Mouse (Mus musculus) bone marrow macrophage, adult 2 months (primary cell): Measurements from ENCODE around the gene Epb41l1. TPM values are rescaled to one million over a fixed set of nuclear protein-coding genes. Genes with fewer than 3 reads are reported as not detected.
A peak's percentile ranks its signal among the peaks of the same experiment; 100 is the strongest.

Experiments used
- H3K27ac ChIP-seq: 2 replicates; pipeline ENCODE4 v1.5.1; 2012; ENCODE audit warnings: low read depth, low read length; ENCODE audit not compliant: insufficient read depth
- H3K4me1 ChIP-seq: 2 replicates; pipeline ENCODE4 v1.6.1; 2012; ENCODE audit warnings: low read length; ENCODE audit not compliant: control insufficient read depth, insufficient read depth
- H3K4me3 ChIP-seq: 2 replicates; pipeline ENCODE4 v1.5.1; 2012; ENCODE audit warnings: mild to moderate bottlenecking, low read length, moderate library complexity; ENCODE audit not compliant: insufficient read depth
- CTCF ChIP-seq: IDR thresholded peaks from 2 replicates; pipeline ENCODE4 v1.5.1; 2012; ENCODE audit warnings: low read depth, mild to moderate bottlenecking, low read length, moderate library complexity
- POLR2A ChIP-seq: IDR thresholded peaks from 2 replicates; pipeline ENCODE4 v1.6.1; 2012; ENCODE audit warnings: mild to moderate bottlenecking, low read depth, low read length, borderline replicate concordance
- polyA plus RNA-seq: library from polyadenylated mRNA; stranded (reverse); fragments of >200 nt; gene quantifications from 2 replicates; pipeline ENCODE4 v1.2.4, GENCODE M21; 2012; ENCODE audit not compliant: missing spikeins, insufficient read depth, insufficient read length

Gene Epb41l1
- polyA plus RNA-seq, 1 experiment = 42.8 TPM

- Histone ChIP-seq H3K4me3 (no peak overlapping the region), H3K4me1 (no peaks in the 10 kb centered on the region), H3K27ac (no peak overlapping the region)
- TF ChIP-seq CTCF = no peak
- no peak for TF ChIP-seq POLR2A
Measured at GRCm38 (mm10) chr2:156491796-156492195, 71.1 kb downstream of the Epb41l1 start.

DNA sequence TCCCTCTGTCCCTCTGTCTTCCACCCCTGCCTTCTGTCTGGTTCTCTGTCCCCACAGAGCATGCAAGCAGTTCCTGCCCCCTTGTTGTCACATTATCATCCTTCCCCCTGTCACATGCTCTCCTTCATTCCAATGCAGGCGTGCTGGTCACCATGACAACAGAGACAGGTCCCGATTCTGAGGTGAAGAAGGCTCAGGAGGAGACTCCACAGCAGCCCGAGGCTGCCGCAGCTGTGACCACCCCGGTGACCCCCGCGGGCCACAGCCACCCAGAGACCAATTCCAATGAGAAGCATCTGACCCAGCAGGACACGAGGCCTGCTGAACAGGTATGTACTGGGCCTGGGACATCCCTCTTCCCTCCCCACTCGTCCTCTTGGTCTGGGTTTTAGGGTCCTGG, 73.1 kb downstream of the Epb41l1 start:
- Histone ChIP-seq H3K4me1 (no peaks in the 10 kb centered on the region), H3K27ac (no peak overlapping the region), H3K4me3 (no peak overlapping the region)
- no peak for TF ChIP-seq POLR2A
- TF ChIP-seq CTCF = no peak

DNA sequence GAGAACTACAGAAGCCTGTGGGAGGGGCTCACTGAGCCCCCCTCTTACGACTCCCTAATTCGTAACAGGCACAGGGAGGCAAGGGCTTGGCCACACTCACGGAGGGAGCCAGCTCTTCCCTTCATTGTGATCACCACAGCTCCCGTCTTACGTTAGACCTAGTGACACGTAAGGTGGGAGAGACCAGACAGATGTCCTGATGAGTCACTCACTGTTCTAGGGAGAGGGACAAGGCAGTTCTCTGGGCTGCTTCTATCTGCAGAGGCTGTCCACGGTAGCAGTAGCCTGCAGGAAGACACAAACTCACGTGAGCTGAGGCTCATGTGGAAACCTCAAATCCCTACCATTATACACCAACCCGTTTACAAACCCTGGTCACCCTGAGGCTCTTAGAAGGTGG, 73.8 kb downstream of the Epb41l1 start:
- Histone ChIP-seq H3K4me3 (no peak overlapping the region), H3K4me1 (no peaks in the 10 kb centered on the region), H3K27ac (no peak overlapping the region)
- TF ChIP-seq POLR2A = no peak
- no peak for TF ChIP-seq CTCF

- H3K4me1 ChIP-seq = no peaks in the 10 kb centered on the region
- TF ChIP-seq POLR2A = no peak
- H3K4me3 ChIP-seq = no peak overlapping the region
- no peak overlapping the region for H3K27ac ChIP-seq
Measured at GRCm38 (mm10) chr2:156494875-156495274, 74.2 kb downstream of the Epb41l1 start.

DNA sequence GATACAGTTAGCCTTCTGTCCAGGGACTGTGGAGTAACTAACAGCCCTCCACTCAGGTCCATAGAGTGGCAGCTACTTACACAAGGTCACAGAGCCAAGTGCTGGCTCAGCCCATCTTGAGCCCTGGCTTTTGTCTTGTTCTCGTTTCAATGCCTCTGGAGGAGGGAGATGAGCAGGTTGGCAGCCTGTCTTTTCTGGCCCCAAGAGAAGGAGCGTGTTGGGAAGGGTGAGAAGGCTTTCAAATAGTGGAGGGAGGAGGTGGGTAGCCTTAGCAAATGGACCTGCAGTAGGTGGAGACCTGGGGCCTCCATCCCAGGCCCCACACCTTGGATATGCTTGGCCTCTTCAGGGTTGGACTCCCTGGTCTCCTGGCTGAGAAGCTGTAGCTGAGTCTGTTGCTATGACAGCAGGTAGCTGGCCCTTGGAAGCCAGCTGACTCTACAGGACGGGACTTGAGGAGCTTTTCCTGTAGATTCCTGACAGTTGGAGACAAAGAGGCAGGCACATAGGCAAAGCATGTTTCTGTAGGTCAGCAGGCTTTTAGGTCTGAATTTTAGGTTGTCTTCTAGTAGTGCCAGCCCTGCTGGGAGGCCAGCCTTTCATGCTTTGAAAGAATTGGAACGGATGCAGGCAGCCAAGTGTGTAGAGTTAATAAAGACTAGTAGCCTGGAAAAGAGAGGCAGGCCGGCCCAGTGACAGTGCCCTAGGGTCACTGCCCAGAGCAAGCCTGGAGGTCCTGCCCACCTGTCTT, 76.3 kb downstream of the Epb41l1 start:
- no peak overlapping the region for H3K4me3 ChIP-seq
- no peaks in the 10 kb centered on the region for H3K4me1 ChIP-seq
- H3K27ac ChIP-seq = no peak overlapping the region
- TF ChIP-seq POLR2A = no peak
- no peak for TF ChIP-seq CTCF

DNA sequence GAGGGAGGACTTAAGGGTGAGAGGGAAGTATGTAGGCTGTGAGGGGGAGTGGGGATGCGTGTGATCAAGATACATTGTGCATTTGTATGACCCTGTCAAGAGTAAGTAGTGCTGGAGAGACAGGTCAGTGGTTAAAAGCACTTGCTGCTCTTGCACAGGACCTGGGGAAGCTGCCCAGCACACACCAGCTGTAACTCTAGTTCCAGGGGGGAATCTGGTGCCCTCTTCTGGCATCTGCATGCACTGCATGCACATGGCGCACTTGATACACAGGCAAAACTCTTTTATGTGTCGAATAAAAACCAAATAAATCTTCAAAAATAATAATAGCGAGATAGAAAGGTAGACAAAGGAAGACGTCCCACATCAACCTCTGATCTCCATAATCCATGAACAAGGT, 77.2 kb downstream of the Epb41l1 start:
- H3K27ac ChIP-seq = no peak overlapping the region
- no peaks in the 10 kb centered on the region for H3K4me1 ChIP-seq
- TF ChIP-seq POLR2A (no peak), CTCF (peak; percentile 69)
- H3K4me3 ChIP-seq = no peak overlapping the region

GRCm38 (mm10) chr2:156501025-156501424, 80.3 kb downstream of the Epb41l1 start:
- TF ChIP-seq POLR2A = no peak
- TF ChIP-seq CTCF = no peak
- Histone ChIP-seq H3K4me3 (no peak overlapping the region), H3K27ac (no peak overlapping the region), H3K4me1 (no peaks in the 10 kb centered on the region)

DNA sequence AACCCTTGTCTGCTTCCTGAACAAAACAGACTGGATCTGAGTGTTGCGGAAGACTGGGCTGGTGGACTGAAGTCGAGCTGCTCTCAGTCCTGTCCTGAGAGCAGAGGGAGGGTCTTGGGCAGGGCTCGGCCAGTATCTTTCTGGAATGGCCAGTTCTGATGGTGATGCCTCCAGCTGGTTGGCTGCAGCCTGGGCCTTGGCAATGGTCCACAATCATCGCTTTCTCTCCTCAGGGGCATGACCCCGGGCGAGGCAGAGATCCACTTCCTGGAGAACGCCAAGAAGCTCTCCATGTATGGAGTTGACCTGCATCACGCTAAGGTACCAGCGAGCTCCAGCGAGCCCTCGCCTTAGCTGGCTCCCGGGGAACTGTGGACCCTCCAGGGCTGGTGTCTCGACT, 84.8 kb downstream of the Epb41l1 start:
- Histone ChIP-seq H3K4me1 (no peaks in the 10 kb centered on the region), H3K27ac (no peak overlapping the region), H3K4me3 (no peak overlapping the region)
- TF ChIP-seq CTCF (no peak), POLR2A (no peak)

DNA sequence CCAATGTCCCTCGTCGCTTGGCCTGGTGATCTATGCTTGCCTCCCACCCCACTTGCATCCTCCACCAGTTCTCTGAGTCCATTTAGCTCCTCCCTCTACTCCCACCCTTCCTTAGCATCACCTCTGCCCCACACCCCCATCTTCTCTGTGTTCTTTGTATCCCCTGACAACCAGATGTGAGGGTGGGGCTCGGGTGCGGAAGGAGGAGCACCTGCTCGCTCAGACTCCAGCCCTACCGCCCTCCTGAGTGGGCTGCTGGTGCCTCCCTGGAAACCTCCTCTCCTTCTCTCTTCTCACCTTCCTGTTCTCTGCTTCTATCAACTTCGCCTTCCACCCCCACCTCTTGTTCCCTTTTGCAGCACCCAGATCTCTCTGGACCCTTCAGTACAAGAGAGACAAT, 91.3 kb downstream of the Epb41l1 start:
- H3K4me3 ChIP-seq = no peak overlapping the region
- H3K4me1 ChIP-seq = no peaks in the 10 kb centered on the region

DNA sequence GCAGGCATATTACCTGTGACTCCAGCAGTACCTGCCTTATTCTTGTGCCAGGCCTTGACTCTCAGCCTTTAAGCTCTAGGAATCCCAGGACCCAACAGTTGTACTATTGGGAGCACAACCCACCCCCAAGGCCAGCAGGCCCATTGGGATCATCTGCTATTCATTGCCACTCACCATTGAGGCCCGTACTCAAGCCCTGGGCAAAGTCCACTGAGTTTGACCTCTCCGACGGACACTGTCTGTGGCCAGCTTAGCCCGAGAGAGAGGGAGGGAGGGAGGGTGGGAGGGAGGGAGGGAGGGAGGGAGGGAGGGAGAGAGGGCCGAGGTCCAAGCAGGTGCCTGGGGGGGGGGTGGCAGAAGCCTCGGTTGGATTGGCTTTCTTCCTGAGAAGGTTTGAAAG, 91.9 kb downstream of the Epb41l1 start:
- Histone ChIP-seq H3K27ac (no peak overlapping the region), H3K4me1 (no peaks in the 10 kb centered on the region), H3K4me3 (no peak overlapping the region)
- TF ChIP-seq POLR2A (no peak), CTCF (no peak)

More for the DNA sequence above, 91.3 kb downstream of the Epb41l1 start:
- no peak overlapping the region for H3K27ac ChIP-seq
- TF ChIP-seq CTCF = no peak
- TF ChIP-seq POLR2A = no peak

GRCm38 (mm10) chr2:156515102-156515501, 94.4 kb downstream of the Epb41l1 start:
- H3K4me1 ChIP-seq = no peaks in the 10 kb centered on the region
- TF ChIP-seq POLR2A = no peak
- no peak for TF ChIP-seq CTCF
- no peak overlapping the region for H3K4me3 ChIP-seq
- no peak overlapping the region for H3K27ac ChIP-seq
